In the genomic region with DNA sequence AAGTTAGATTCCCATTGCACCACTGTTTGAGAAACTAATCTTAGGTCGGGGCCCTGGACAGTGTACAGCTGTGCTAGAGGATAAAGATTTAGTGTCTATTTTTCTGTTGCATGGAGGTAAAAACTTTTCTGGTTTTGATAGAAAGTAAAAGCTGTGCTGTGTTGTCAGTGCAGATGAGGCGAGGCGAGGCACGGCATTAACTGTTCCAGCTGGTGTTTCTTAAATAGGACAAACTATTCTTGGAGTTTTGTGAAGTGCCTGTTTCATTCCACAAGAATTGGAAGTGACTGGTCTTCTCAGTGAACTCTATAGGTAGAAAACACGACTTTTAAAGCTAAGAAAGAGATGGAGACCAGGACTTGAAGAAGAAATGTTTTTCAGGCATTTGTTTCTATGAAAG, we compare ENCODE assay signal across 27 mouse cellular contexts.
DNase-seq lines count a peak whose midpoint lies in the region; ATAC-seq and TF ChIP-seq lines count a peak whose summit lies in the region.
"Had no signal": no experiment of that assay in that cellular context is flagged by ENCODE, and none has a peak within 500 bp of the region (broad histone marks: within the 10 kb centered on the region; RNA-seq: fewer than 3 reads in every experiment).

No protein-coding gene starts in this region.

- no peak for TF ChIP-seq CTCF in heart, adult 2 months (IDR thresholded peaks at IDR 0.05)
- no peak for TF ChIP-seq CTCF in lung, embryonic 14.5 days (IDR thresholded peaks at IDR 0.05; ENCODE audit: low read depth)

- H3K9ac ChIP-seq in heart, adult 2 months (ENCODE audit: low read depth, low read length): no peak overlapping the region
- H3K9ac ChIP-seq in lung, embryonic 14.5 days: no peak overlapping the region
- H3K9ac ChIP-seq: embryonic facial prominence, embryonic 12.5 days; forebrain, embryonic 12.5 days; forebrain, embryonic 15.5 days; heart, embryonic 13.5 days; hindbrain, embryonic 12.5 days; hindbrain, embryonic 15.5 days had no signal

- intact Hi-C loops in heart, adult 2 months (cut with DNase I): no loop called here
- intact Hi-C loops in heart, postnatal 10 days (cut with DNase I): no loop called here

- no peaks in the 10 kb centered on the region for H3K36me3 ChIP-seq in heart, adult 2 months (ENCODE audit: control insufficient read depth, insufficient read depth, low read length)
- no peaks in the 10 kb centered on the region for H3K36me3 ChIP-seq in lung, embryonic 14.5 days (ENCODE audit: insufficient read depth)
- H3K36me3 ChIP-seq: embryonic facial prominence, embryonic 12.5 days; forebrain, embryonic 12.5 days; forebrain, embryonic 15.5 days; G1E; heart, embryonic 13.5 days; hindbrain, embryonic 12.5 days; hindbrain, embryonic 15.5 days had no signal

- no peak overlapping the region for H3K4me3 ChIP-seq in heart, adult 2 months
- no peak overlapping the region for H3K4me3 ChIP-seq in lung, embryonic 14.5 days (ENCODE audit: low read depth, low read length)
- H3K4me3 ChIP-seq: embryonic facial prominence, embryonic 12.5 days; erythroblast, embryonic 14.5 days; forebrain, embryonic 12.5 days; forebrain, embryonic 15.5 days; gastrocnemius, adult 2 months; heart, embryonic 13.5 days; hindbrain, embryonic 12.5 days; hindbrain, embryonic 15.5 days had no signal

- peak overlapping the region; percentile 34 for H3K27ac ChIP-seq in heart, adult 2 months
- H3K27ac ChIP-seq in lung, embryonic 14.5 days (ENCODE audit: low read depth): no peak overlapping the region
- H3K27ac ChIP-seq: embryonic facial prominence, embryonic 12.5 days; forebrain, embryonic 12.5 days; forebrain, embryonic 15.5 days; gastrocnemius, adult 2 months; heart, embryonic 13.5 days; hindbrain, embryonic 12.5 days; hindbrain, embryonic 15.5 days had no signal

- TF ChIP-seq POLR2A in heart, adult 2 months (IDR thresholded peaks at IDR 0.05; ENCODE audit: insufficient read depth, low read depth, low read length): no peak

- no peaks in the 10 kb centered on the region for H3K27me3 ChIP-seq in heart, adult 2 months (ENCODE audit: control insufficient read depth, insufficient read depth, low read length)
- H3K27me3 ChIP-seq in lung, embryonic 14.5 days (ENCODE audit: insufficient read depth, low read length): no peaks in the 10 kb centered on the region
- H3K27me3 ChIP-seq: CH12.LX; embryonic facial prominence, embryonic 12.5 days; forebrain, embryonic 12.5 days; forebrain, embryonic 15.5 days; heart, embryonic 13.5 days; hindbrain, embryonic 12.5 days; hindbrain, embryonic 15.5 days; Patski had no signal

- no peak for DNase-seq in frontal cortex, postnatal 10 days (ENCODE audit: low spot score in 2 of 2)
- no peak for DNase-seq in heart, adult 2 months
- DNase-seq in heart, postnatal 10 days: no peak
- peak; percentile 9 for DNase-seq in lung, embryonic 14.5 days
- DNase-seq in lung, adult 18-20 months: no peak
- DNase-seq: adrenal gland, postnatal 14 days; B cell, adult 2 months; cerebellum, adult 11-12 months; cerebellum, adult 8-10 months; cerebellum, postnatal 10 days; cerebellum, postnatal 36 days; embryo, embryonic 11 days; gastrocnemius, adult 2 months; gastrocnemius, postnatal 14 days had no signal

- 0 out of 2 replicates have a peak, but pooled peaks have one; percentile 8 for ATAC-seq in frontal cortex, adult (ENCODE audit: low TSS enrichment)
- no peak for ATAC-seq in lung, embryonic 14.5 days (ENCODE audit: insufficient read depth)
- no peak for ATAC-seq in monocyte, adult 5-6 weeks (replicated peaks; ENCODE audit: insufficient number of reproducible peaks, low FRiP score, low TSS enrichment, poor library complexity, severe bottlenecking)
- ATAC-seq: forebrain, embryonic 15.5 days; intestine, postnatal 0 days; Patski had no signal

- 41% methylated on average over 5 of the region's 5 CpGs for WGBS in heart, adult 2 months
- WGBS in lung, embryonic 14.5 days: 45% methylated on average over 5 of the region's 5 CpGs

- H3K79me2 ChIP-seq in heart, adult 2 months (replicated peaks; ENCODE audit: control insufficient read depth, insufficient read depth, low read length): no peaks in the 10 kb centered on the region

- no peaks in the 10 kb centered on the region for H3K4me1 ChIP-seq in heart, adult 2 months (ENCODE audit: control insufficient read depth, insufficient read depth, low read length)
- no peaks in the 10 kb centered on the region for H3K4me1 ChIP-seq in lung, embryonic 14.5 days (ENCODE audit: insufficient read depth)
- H3K4me1 ChIP-seq: embryonic facial prominence, embryonic 12.5 days; forebrain, embryonic 12.5 days; heart, embryonic 13.5 days; hindbrain, embryonic 12.5 days; hindbrain, embryonic 15.5 days had no signal

- no peak overlapping the region for H3K4me2 ChIP-seq in lung, embryonic 14.5 days
- H3K4me2 ChIP-seq: embryonic facial prominence, embryonic 12.5 days; forebrain, embryonic 12.5 days; forebrain, embryonic 15.5 days; heart, embryonic 13.5 days; hindbrain, embryonic 12.5 days; hindbrain, embryonic 15.5 days had no signal

- no peaks in the 10 kb centered on the region for H3K9me3 ChIP-seq in lung, embryonic 14.5 days (ENCODE audit: low read depth, low read length)
- H3K9me3 ChIP-seq: embryonic facial prominence, embryonic 12.5 days; forebrain, embryonic 12.5 days; forebrain, embryonic 15.5 days; G1E; heart, embryonic 13.5 days; hindbrain, embryonic 12.5 days; hindbrain, embryonic 15.5 days had no signal

- TF ChIP-seq EP300 in heart, adult 2 months (IDR thresholded peaks at IDR 0.05; ENCODE audit: insufficient read depth, low read depth, low read length): no peak
